In genomic region chr1:90973574-90973911, GRCm38 (mm10) we compare ENCODE assay signal across 10 mouse cellular contexts. TPM values are rescaled to one million over a fixed set of nuclear protein-coding genes. Genes with fewer than 3 reads are reported as not detected.
DNase-seq lines count a peak whose midpoint lies in the region; ATAC-seq and TF ChIP-seq lines count a peak whose summit lies in the region.
"Had no signal": no experiment of that assay in that cellular context is flagged by ENCODE, and none has a peak within 500 bp of the region (broad histone marks: within the 10 kb centered on the region; RNA-seq: fewer than 3 reads in every experiment).

No protein-coding gene starts in this region.

- H3K4me2 ChIP-seq in heart, postnatal 0 days (ENCODE audit: low read depth, low read length) = no peak overlapping the region
- H3K4me2 ChIP-seq in forebrain, embryonic 12.5 days = no peak overlapping the region
- H3K4me2 ChIP-seq in myocyte (ENCODE audit: low read depth) = peak overlapping the region; percentile 44

- H3K4me3 ChIP-seq in heart, postnatal 0 days (ENCODE audit: low read depth, low read length) = no peak overlapping the region
- H3K4me3 ChIP-seq in heart, adult 2 months = no peak overlapping the region
- H3K4me3 ChIP-seq in forebrain, embryonic 12.5 days (replicated peaks) = no peak overlapping the region
- H3K4me3 ChIP-seq in limb, embryonic 10.5 days = no peak overlapping the region
- no peak overlapping the region for H3K4me3 ChIP-seq in myocyte

- TF ChIP-seq CTCF in heart, postnatal 0 days (IDR thresholded peaks at IDR 0.05; ENCODE audit: low read depth) = no peak
- TF ChIP-seq CTCF in heart, adult 2 months (IDR thresholded peaks at IDR 0.05) = no peak

- no peak for TF ChIP-seq POLR2A in heart, adult 2 months (IDR thresholded peaks at IDR 0.05; ENCODE audit: insufficient read depth, low read depth, low read length)
- TF ChIP-seq POLR2A in myocyte (IDR thresholded peaks at IDR 0.05; ENCODE audit: insufficient read length, low read depth) = no peak

- ATAC-seq in heart, postnatal 0 days (ENCODE audit: insufficient read depth, low read depth) = peak; percentile 32; the same call in 1 of the 2 replicates
- peak; percentile 64; the same call in 1 of the 2 replicates for ATAC-seq in forebrain, embryonic 12.5 days (ENCODE audit: low FRiP score)
- no peak for ATAC-seq in erythroid progenitor cell, adult 5-6 weeks (replicated peaks; ENCODE audit: low FRiP score, poor library complexity, severe bottlenecking)
- no peak for ATAC-seq in CD4-positive, CD25-positive, alpha-beta regulatory T cell, adult 4 months

- H3K36me3 ChIP-seq in heart, postnatal 0 days (replicated peaks; ENCODE audit: control insufficient read depth, insufficient read depth, low read length) = no peaks in the 10 kb centered on the region
- no peaks in the 10 kb centered on the region for H3K36me3 ChIP-seq in heart, adult 2 months (ENCODE audit: control insufficient read depth, insufficient read depth, low read length)
- no peaks in the 10 kb centered on the region for H3K36me3 ChIP-seq in forebrain, embryonic 12.5 days (replicated peaks)
- no peaks in the 10 kb centered on the region for H3K36me3 ChIP-seq in limb, embryonic 10.5 days
- H3K36me3 ChIP-seq in myocyte (ENCODE audit: control insufficient read depth, insufficient read depth) = no peaks in the 10 kb centered on the region

- intact Hi-C loops in heart, adult 2 months (cut with DNase I) = loop anchor here (1.0 to 5.0 kb wide), 5 partner anchors 47 to 264 kb away; partner anchors contain the start of gene Ramp1

- peaks cover 30% of the 10 kb centered on the region for H3K4me1 ChIP-seq in heart, postnatal 0 days (ENCODE audit: control insufficient read depth, insufficient read depth)
- peaks cover 1% of the 10 kb centered on the region; the same call in 1 of the 2 replicates for H3K4me1 ChIP-seq in heart, adult 2 months (ENCODE audit: control insufficient read depth, insufficient read depth, low read length)
- H3K4me1 ChIP-seq in forebrain, embryonic 12.5 days = peaks cover 32% of the 10 kb centered on the region
- H3K4me1 ChIP-seq in limb, embryonic 10.5 days = peaks cover 29% of the 10 kb centered on the region

- no peak for TF ChIP-seq EP300 in heart, postnatal 0 days (IDR thresholded peaks at IDR 0.05; ENCODE audit: low read depth)
- no peak for TF ChIP-seq EP300 in heart, adult 2 months (IDR thresholded peaks at IDR 0.05; ENCODE audit: insufficient read depth, low read depth, low read length)

- H3K79me2 ChIP-seq in heart, adult 2 months (replicated peaks; ENCODE audit: control insufficient read depth, insufficient read depth, low read length) = no peaks in the 10 kb centered on the region
- H3K79me2 ChIP-seq in myocyte (ENCODE audit: control insufficient read depth, insufficient read depth) = no peaks in the 10 kb centered on the region

- no peak for DNase-seq in heart, postnatal 0 days (ENCODE audit: low spot score)
- no peak for DNase-seq in heart, adult 2 months
- no peak for DNase-seq in limb, embryonic 10.5 days (ENCODE audit: low spot score)
- DNase-seq in cerebellum, adult 9-11 months = no peak

- no peak overlapping the region for H3ac ChIP-seq in myocyte (ENCODE audit: control insufficient read depth, insufficient read length)

- H3K9ac ChIP-seq in heart, postnatal 0 days (replicated peaks; ENCODE audit: low read depth, low read length) = 0 out of 2 replicates have a peak overlapping the region, but pooled peaks have one; percentile 30
- H3K9ac ChIP-seq in heart, adult 2 months (ENCODE audit: low read depth, low read length) = no peak overlapping the region
- H3K9ac ChIP-seq in forebrain, embryonic 12.5 days = no peak overlapping the region

- WGBS in heart, postnatal 0 days = 77% methylated on average over 2 of the region's 2 CpGs
- WGBS in heart, adult 2 months = 83% methylated on average over 2 of the region's 2 CpGs
- WGBS in forebrain, embryonic 12.5 days = 88% methylated on average over 2 of the region's 2 CpGs
- WGBS in limb, embryonic 10.5 days = 95% methylated on average over 2 of the region's 2 CpGs

- no peaks in the 10 kb centered on the region for H3K27me3 ChIP-seq in heart, postnatal 0 days (ENCODE audit: control insufficient read depth, insufficient read depth, low read length)
- no peaks in the 10 kb centered on the region for H3K27me3 ChIP-seq in heart, adult 2 months (ENCODE audit: control insufficient read depth, insufficient read depth, low read length)
- peaks cover 10% of the 10 kb centered on the region for H3K27me3 ChIP-seq in forebrain, embryonic 12.5 days
- peaks cover 25% of the 10 kb centered on the region for H3K27me3 ChIP-seq in limb, embryonic 10.5 days (ENCODE audit: low read depth, poor library complexity, severe bottlenecking)
- no peaks in the 10 kb centered on the region for H3K27me3 ChIP-seq in myocyte (ENCODE audit: control insufficient read depth, insufficient read depth, insufficient read length)

- H3K9me3 ChIP-seq in heart, postnatal 0 days (replicated peaks; ENCODE audit: control insufficient read depth, low read length) = no peaks in the 10 kb centered on the region
- H3K9me3 ChIP-seq in forebrain, embryonic 12.5 days = no peaks in the 10 kb centered on the region
- no peaks in the 10 kb centered on the region for H3K9me3 ChIP-seq in limb, embryonic 10.5 days (replicated peaks)

- H3K27ac ChIP-seq in heart, postnatal 0 days (ENCODE audit: low read depth) = peak overlapping the region; percentile 36; the same call in 1 of the 2 replicates
- no peak overlapping the region for H3K27ac ChIP-seq in heart, adult 2 months
- H3K27ac ChIP-seq in forebrain, embryonic 12.5 days = no peak overlapping the region
- peak overlapping the region; percentile 47; the same call in 1 of the 2 replicates for H3K27ac ChIP-seq in limb, embryonic 10.5 days

TF ChIP-seq in myocyte, 11 proteins besides CTCF, POLR2A, EP300 and RAD21 (continues in another document):
- TF ChIP-seq CEBPB (IDR thresholded peaks at IDR 0.05; ENCODE audit: insufficient read depth, poor library complexity, severe bottlenecking) (no peak), TCF3 (IDR thresholded peaks at IDR 0.05; ENCODE audit: insufficient read length, low read depth) (peak; percentile 80), MYOG (IDR thresholded peaks at IDR 0.05; ENCODE audit: control insufficient read depth in 1 of 3, insufficient read depth in 1 of 3, insufficient read length in 2 of 3, low read depth in 2 of 3) (peak; percentile 69 to 89 (median 84)), TCF12 (IDR thresholded peaks at IDR 0.05; ENCODE audit: insufficient read depth, poor library complexity, severe bottlenecking) (peak; percentile 67), E2F4 (IDR thresholded peaks at IDR 0.05; ENCODE audit: insufficient read depth) (no peak)

RNA-seq across cellular contexts. Expression of gene Rab17, which starts 4.1 kb away (rescaled TPM):
- 7.1 and 8.4 TPM in 2 replicates for total RNA-seq in heart, postnatal 0 days (2014; rRNA removed; ENCODE audit: low replicate concordance)
- 5.1 and 5.6 TPM in 2 replicates for polyA plus RNA-seq in heart, postnatal 0 days (2015; fragmentation: Nextera tagmentation; extraction: Ambion mirVana)
- 1 to 10 TPM; 1.7 to 2.6 TPM for total RNA-seq in heart, adult 2 months (2021)
- polyA plus RNA-seq in heart, adult 2 months (2012; rRNA removed) = 1.4 and 2.3 TPM in 2 replicates
- 0.21 TPM in 1 of 2 replicates, not detected in the other for polyA plus RNA-seq in forebrain, embryonic 12.5 days (2016; fragmentation: Nextera tagmentation; extraction: Ambion mirVana)
- 0.34 and 0.69 TPM in 2 replicates for polyA plus RNA-seq in limb, embryonic 10.5 days (2016; fragmentation: Nextera tagmentation; extraction: Ambion mirVana)
- not detected for polyA plus RNA-seq in myocyte (2012; fragmentation: generic; extraction: Trizol)
- not detected in 2 replicates for total RNA-seq in erythroid progenitor cell, adult 5-6 weeks (2015; ENCODE audit: low replicate concordance)
- total RNA-seq in erythroid progenitor cell, adult 5-6 weeks (2017; ENCODE audit: low replicate concordance) = not detected in 2 replicates
- polyA plus RNA-seq in CD4-positive, CD25-positive, alpha-beta regulatory T cell, adult 4 months (2017; shearing (Covaris generic)) = not detected
- total RNA-seq: left cerebral cortex, adult 18-20 months had no signal

RNA-seq across cellular contexts. Expression of gene Prlh, which starts 20.6 kb away (rescaled TPM):
- not detected in 2 replicates for total RNA-seq in heart, postnatal 0 days (2014; rRNA removed; ENCODE audit: low replicate concordance)
- polyA plus RNA-seq in heart, postnatal 0 days (2015; fragmentation: Nextera tagmentation; extraction: Ambion mirVana) = not detected in 2 replicates
- total RNA-seq in heart, adult 2 months (2021) = not detected
- not detected in 2 replicates for polyA plus RNA-seq in heart, adult 2 months (2012; rRNA removed)
- not detected in 2 replicates for polyA plus RNA-seq in forebrain, embryonic 12.5 days (2016; fragmentation: Nextera tagmentation; extraction: Ambion mirVana)
- not detected in 2 replicates for polyA plus RNA-seq in limb, embryonic 10.5 days (2016; fragmentation: Nextera tagmentation; extraction: Ambion mirVana)
- polyA plus RNA-seq in myocyte (2012; fragmentation: generic; extraction: Trizol) = not detected
- not detected in 2 replicates for total RNA-seq in erythroid progenitor cell, adult 5-6 weeks (2015; ENCODE audit: low replicate concordance)
- total RNA-seq in erythroid progenitor cell, adult 5-6 weeks (2017; ENCODE audit: low replicate concordance) = not detected in 2 replicates
- not detected for polyA plus RNA-seq in CD4-positive, CD25-positive, alpha-beta regulatory T cell, adult 4 months (2017; shearing (Covaris generic))
- total RNA-seq: adrenal gland, postnatal 4 days; left cerebral cortex, adult 18-20 months had no signal

RNA-seq across cellular contexts. Expression of gene Lrrfip1, which starts 25.0 kb away (rescaled TPM):
- total RNA-seq in heart, postnatal 0 days (2014; rRNA removed; ENCODE audit: low replicate concordance) = 120 and 135 TPM in 2 replicates
- 140 and 168 TPM in 2 replicates for polyA plus RNA-seq in heart, postnatal 0 days (2015; fragmentation: Nextera tagmentation; extraction: Ambion mirVana)
- total RNA-seq in heart, adult 2 months (2021) = 10 to 100 TPM; 63.5 to 75.5 TPM
- polyA plus RNA-seq in heart, adult 2 months (2012; rRNA removed) = 32.9 and 44.2 TPM in 2 replicates
- 19.6 and 19.9 TPM in 2 replicates for polyA plus RNA-seq in forebrain, embryonic 12.5 days (2016; fragmentation: Nextera tagmentation; extraction: Ambion mirVana)
- polyA plus RNA-seq in limb, embryonic 10.5 days (2016; fragmentation: Nextera tagmentation; extraction: Ambion mirVana) = 21.2 and 21.7 TPM in 2 replicates
- 83.3 TPM for polyA plus RNA-seq in myocyte (2012; fragmentation: generic; extraction: Trizol)
- total RNA-seq in erythroid progenitor cell, adult 5-6 weeks (2015; ENCODE audit: low replicate concordance) = 21.0 and 28.1 TPM in 2 replicates
- total RNA-seq in erythroid progenitor cell, adult 5-6 weeks (2017; ENCODE audit: low replicate concordance) = 17.1 and 22.1 TPM in 2 replicates
- polyA plus RNA-seq in CD4-positive, CD25-positive, alpha-beta regulatory T cell, adult 4 months (2017; shearing (Covaris generic)) = 100 to 1,000 TPM; 175 to 217 TPM

RNA-seq across cellular contexts. Expression of gene Mlph, which starts 58.7 kb away (rescaled TPM):
- total RNA-seq in heart, postnatal 0 days (2014; rRNA removed; ENCODE audit: low replicate concordance) = 0.04 and 0.27 TPM in 2 replicates
- polyA plus RNA-seq in heart, postnatal 0 days (2015; fragmentation: Nextera tagmentation; extraction: Ambion mirVana) = 0.12 TPM in 2 replicates
- 1 to 10 TPM in 1 of 2 experiments, under 1 TPM in 1; 0.73 to 1.1 TPM for total RNA-seq in heart, adult 2 months (2021)
- polyA plus RNA-seq in heart, adult 2 months (2012; rRNA removed) = 0.44 and 0.72 TPM in 2 replicates
- 0.14 and 0.21 TPM in 2 replicates for polyA plus RNA-seq in forebrain, embryonic 12.5 days (2016; fragmentation: Nextera tagmentation; extraction: Ambion mirVana)
- polyA plus RNA-seq in limb, embryonic 10.5 days (2016; fragmentation: Nextera tagmentation; extraction: Ambion mirVana) = 0.06 and 0.51 TPM in 2 replicates
- polyA plus RNA-seq in myocyte (2012; fragmentation: generic; extraction: Trizol) = 0.11 TPM
- not detected in 2 replicates for total RNA-seq in erythroid progenitor cell, adult 5-6 weeks (2015; ENCODE audit: low replicate concordance)
- not detected in 2 replicates for total RNA-seq in erythroid progenitor cell, adult 5-6 weeks (2017; ENCODE audit: low replicate concordance)
- polyA plus RNA-seq in CD4-positive, CD25-positive, alpha-beta regulatory T cell, adult 4 months (2017; shearing (Covaris generic)) = not detected

Comparison
In these comparisons a context has a peak if more than half of its experiments do, and no peak if none do; other contexts are left out.
1. H3K27ac ChIP-seq: peak in heart, postnatal 0 days (single experiment) and limb, embryonic 10.5 days (single experiment); none in heart, adult 2 months (single experiment) and forebrain, embryonic 12.5 days (single experiment).
2. ATAC-seq: peak in heart, postnatal 0 days (single experiment) and forebrain, embryonic 12.5 days (single experiment); none in erythroid progenitor cell, adult 5-6 weeks (single experiment) and CD4-positive, CD25-positive, alpha-beta regulatory T cell, adult 4 months (single experiment).